Mouse (Mus musculus) MEL (cell line): Measurements from ENCODE around the gene Gm3285.

Source experiments
- CTCF ChIP-seq, 3 experiments: IDR thresholded peaks in 2 of 3; conservative IDR thresholded peaks in 1 of 3; 2 replicates each; pipeline ENCODE4 v1.5.1; 2011 to 2012; ENCODE audit warnings: low read length in 3 of 3, low read depth in 2 of 3, mild to moderate bottlenecking in 2 of 3, improper control_type of control experiment in 1 of 3, inconsistent platforms in 1 of 3, mixed read lengths in 1 of 3, moderate library complexity in 1 of 3; ENCODE audit not compliant: control insufficient read depth in 1 of 3, insufficient read depth in 1 of 3, poor library complexity in 1 of 3, severe bottlenecking in 1 of 3
- EP300 ChIP-seq, 2 experiments: IDR thresholded peaks; 2 replicates each; pipeline ENCODE4 v1.6.1; 2011; ENCODE audit warnings: improper control_type of control experiment in 2 of 2, low read length in 2 of 2, low read depth in 1 of 2, mild to moderate bottlenecking in 1 of 2
- HCFC1 ChIP-seq: IDR thresholded peaks from 2 replicates; pipeline ENCODE4 v1.6.1; 2012; ENCODE audit warnings: low read depth, mild to moderate bottlenecking, inconsistent platforms, low read length, improper control_type of control experiment, moderate library complexity
- MAX ChIP-seq: IDR thresholded peaks from 2 replicates; pipeline ENCODE4 v1.6.1; 2011; ENCODE audit warnings: low read length, improper control_type of control experiment
- MAZ ChIP-seq: IDR thresholded peaks from 2 replicates; pipeline ENCODE4 v1.6.1; 2012; ENCODE audit warnings: low read depth, mild to moderate bottlenecking, inconsistent platforms, low read length, improper control_type of control experiment
- MYB ChIP-seq: IDR thresholded peaks from 2 replicates; pipeline ENCODE4 v1.6.1; 2011; ENCODE audit warnings: mild to moderate bottlenecking, low read depth, low read length, improper control_type of control experiment
- POLR2A ChIP-seq, 2 experiments: IDR thresholded peaks; 2 replicates each; pipeline ENCODE4 v1.6.1; 2011 to 2012; ENCODE audit warnings: low read length in 2 of 2, mild to moderate bottlenecking in 2 of 2, control low read depth in 1 of 2, improper control_type of control experiment in 1 of 2, low read depth in 1 of 2, moderate library complexity in 1 of 2; ENCODE audit not compliant: control insufficient read depth in 1 of 2, insufficient read depth in 1 of 2, poor library complexity in 1 of 2
- POLR2AphosphoS2 ChIP-seq: IDR thresholded peaks from 2 replicates; pipeline ENCODE4 v1.6.1; 2011; ENCODE audit warnings: low read length, improper control_type of control experiment
- TAL1 ChIP-seq: IDR thresholded peaks from 2 replicates; pipeline ENCODE4 v1.6.1; 2012; ENCODE audit warnings: mild to moderate bottlenecking, inconsistent platforms, low read length, moderate library complexity, mixed read lengths
- TBP ChIP-seq: IDR thresholded peaks from 2 replicates; pipeline ENCODE4 v1.8.0; 2011; ENCODE audit warnings: low read depth, low read length, improper control_type of control experiment
- ZKSCAN1 ChIP-seq: IDR thresholded peaks from 2 replicates; pipeline ENCODE4 v1.6.1; 2012; ENCODE audit warnings: low read depth, mild to moderate bottlenecking, inconsistent platforms, low read length, improper control_type of control experiment, moderate library complexity
- ZMIZ1 ChIP-seq: IDR thresholded peaks from 2 replicates; pipeline ENCODE4 v1.6.1; 2012; ENCODE audit warnings: low read depth, mild to moderate bottlenecking, inconsistent platforms, low read length, improper control_type of control experiment, moderate library complexity

DNA sequence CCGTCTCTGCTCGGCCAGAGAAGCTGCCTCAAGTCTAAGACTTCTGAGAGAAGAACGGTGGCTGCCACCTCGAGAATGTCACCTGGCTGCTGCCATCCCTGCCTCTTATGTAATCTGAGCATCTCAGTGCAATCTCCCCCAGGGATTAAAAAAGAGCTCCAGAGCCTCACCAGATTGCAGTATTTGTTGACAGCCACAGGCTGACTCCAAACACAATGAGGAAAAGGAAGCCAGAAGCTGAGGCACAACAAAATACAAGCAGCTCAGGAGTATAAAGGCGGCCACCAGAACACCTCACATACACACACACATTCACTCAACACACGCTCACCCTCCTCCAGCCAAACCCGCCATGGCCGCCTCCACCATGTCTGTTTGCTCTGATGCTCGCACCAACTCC, 26.1 kb upstream of the Gm3285 start, which contains the start of gene Krtap10-10:
- TF ChIP-seq EP300 (IDR thresholded peaks at IDR 0.05; ENCODE audit: low read depth in 1 of 2, low read length in 2 of 2) (no peak), POLR2A (IDR thresholded peaks at IDR 0.05; ENCODE audit: control insufficient read depth in 1 of 2, insufficient read depth in 1 of 2, low read depth in 1 of 2, low read length in 2 of 2, poor library complexity in 1 of 2) (no peak), MYB (no peak), TBP (no peak), HCFC1 (no peak), MAX (no peak), MAZ (no peak), ZMIZ1 (no peak), CTCF (IDR thresholded peaks at IDR 0.05 in 2 of 3, conservative IDR thresholded peaks at IDR 0.05 in 1 of 3; ENCODE audit: control insufficient read depth in 1 of 3, insufficient read depth in 1 of 3, low read depth in 2 of 3, low read length in 3 of 3, poor library complexity in 1 of 3, severe bottlenecking in 1 of 3) (no peak), TAL1 (no peak), ZKSCAN1 (no peak), POLR2AphosphoS2 (no peak)
